ENCODE assay signal across 17 mouse cellular contexts in genomic region chr11:86818928-86819327, GRCm38 (mm10). TPM values are rescaled to one million over a fixed set of nuclear protein-coding genes. Genes with fewer than 3 reads are reported as not detected.
DNase-seq lines count a peak whose midpoint lies in the region; ATAC-seq and TF ChIP-seq lines count a peak whose summit lies in the region.
"Had no signal": no experiment of that assay in that cellular context is flagged by ENCODE, and none has a peak within 500 bp of the region (broad histone marks: within the 10 kb centered on the region; RNA-seq: fewer than 3 reads in every experiment).

No protein-coding gene starts in this region.

- no peak overlapping the region for H3K4me3 ChIP-seq in hindbrain, embryonic 11.5 days (ENCODE audit: low read depth, low read length)
- H3K4me3 ChIP-seq in hindbrain, embryonic 16.5 days (ENCODE audit: low read length), result no peak overlapping the region
- no peak overlapping the region for H3K4me3 ChIP-seq in forebrain, embryonic 11.5 days (ENCODE audit: low read depth, low read length)
- no peak overlapping the region for H3K4me3 ChIP-seq in hindbrain, embryonic 14.5 days (replicated peaks; ENCODE audit: low read length)
- H3K4me3 ChIP-seq in midbrain, postnatal 0 days (ENCODE audit: low read depth, low read length), result no peak overlapping the region
- H3K4me3 ChIP-seq: embryonic facial prominence, embryonic 10.5 days; erythroblast, embryonic 14.5 days; heart, embryonic 10.5 days; liver, embryonic 13.5 days had no signal

- no peak overlapping the region for H3K4me2 ChIP-seq in hindbrain, embryonic 11.5 days (replicated peaks; ENCODE audit: low read depth, low read length)
- H3K4me2 ChIP-seq in hindbrain, embryonic 16.5 days (ENCODE audit: low read length), result no peak overlapping the region
- no peak overlapping the region for H3K4me2 ChIP-seq in forebrain, embryonic 11.5 days (ENCODE audit: low read depth, low read length, severe bottlenecking)
- 0 out of 2 replicates have a peak overlapping the region, but pooled peaks have one; percentile 10 for H3K4me2 ChIP-seq in hindbrain, embryonic 14.5 days (replicated peaks)
- H3K4me2 ChIP-seq in midbrain, postnatal 0 days (ENCODE audit: low read depth, low read length, poor library complexity, severe bottlenecking), result no peak overlapping the region
- H3K4me2 ChIP-seq: liver, embryonic 13.5 days had no signal

- H3K9me3 ChIP-seq in hindbrain, embryonic 11.5 days (ENCODE audit: control insufficient read depth, low read length), result no peaks in the 10 kb centered on the region
- H3K9me3 ChIP-seq in hindbrain, embryonic 16.5 days (ENCODE audit: control insufficient read depth, low read length), result no peaks in the 10 kb centered on the region
- no peaks in the 10 kb centered on the region for H3K9me3 ChIP-seq in forebrain, embryonic 11.5 days (ENCODE audit: control insufficient read depth, low read length)
- no peaks in the 10 kb centered on the region for H3K9me3 ChIP-seq in hindbrain, embryonic 14.5 days (ENCODE audit: control insufficient read depth, low read length)
- H3K9me3 ChIP-seq in midbrain, postnatal 0 days (ENCODE audit: low read length), result no peaks in the 10 kb centered on the region
- H3K9me3 ChIP-seq: embryonic facial prominence, embryonic 10.5 days; heart, embryonic 10.5 days; liver, embryonic 13.5 days had no signal

- WGBS in hindbrain, embryonic 11.5 days, result 82% methylated on average over 2 of the region's 2 CpGs
- WGBS in hindbrain, embryonic 16.5 days, result 67% methylated on average over 2 of the region's 2 CpGs
- WGBS in forebrain, embryonic 11.5 days, result 79% methylated on average over 2 of the region's 2 CpGs
- 72% methylated on average over 2 of the region's 2 CpGs for WGBS in hindbrain, embryonic 14.5 days
- WGBS in midbrain, postnatal 0 days, result 83% methylated on average over 2 of the region's 2 CpGs

- 0 out of 2 replicates have a peak, but pooled peaks cover 2% of the 10 kb centered on the region for H3K4me1 ChIP-seq in hindbrain, embryonic 11.5 days (replicated peaks; ENCODE audit: control insufficient read depth, insufficient read depth, low read length)
- H3K4me1 ChIP-seq in hindbrain, embryonic 16.5 days (ENCODE audit: control insufficient read depth, insufficient read depth, low read depth, low read length), result no peaks in the 10 kb centered on the region
- peaks cover 6% of the 10 kb centered on the region; the same call in 1 of the 2 replicates for H3K4me1 ChIP-seq in forebrain, embryonic 11.5 days (replicated peaks; ENCODE audit: control insufficient read depth, insufficient read depth, low read length)
- peaks cover 7% of the 10 kb centered on the region; the same call in 1 of the 2 replicates for H3K4me1 ChIP-seq in hindbrain, embryonic 14.5 days (replicated peaks; ENCODE audit: control insufficient read depth, insufficient read depth, low read length)
- no peaks in the 10 kb centered on the region for H3K4me1 ChIP-seq in midbrain, postnatal 0 days (ENCODE audit: insufficient read depth, low read length)
- H3K4me1 ChIP-seq: heart, embryonic 10.5 days; liver, embryonic 13.5 days had no signal

- no peaks in the 10 kb centered on the region for H3K27me3 ChIP-seq in hindbrain, embryonic 11.5 days (ENCODE audit: control insufficient read depth, insufficient read depth, low read length)
- no peaks in the 10 kb centered on the region for H3K27me3 ChIP-seq in hindbrain, embryonic 16.5 days (replicated peaks; ENCODE audit: control insufficient read depth, insufficient read depth, low read length)
- no peaks in the 10 kb centered on the region for H3K27me3 ChIP-seq in forebrain, embryonic 11.5 days (ENCODE audit: control insufficient read depth, insufficient read depth, low read length)
- H3K27me3 ChIP-seq in hindbrain, embryonic 14.5 days (ENCODE audit: control insufficient read depth, insufficient read depth, low read length), result no peaks in the 10 kb centered on the region
- no peaks in the 10 kb centered on the region for H3K27me3 ChIP-seq in midbrain, postnatal 0 days (ENCODE audit: insufficient read depth, low read length)

- ATAC-seq in hindbrain, embryonic 11.5 days (ENCODE audit: low FRiP score), result no peak
- no peak for ATAC-seq in hindbrain, embryonic 16.5 days
- ATAC-seq in forebrain, embryonic 11.5 days (replicated peaks; ENCODE audit: low FRiP score), result no peak
- ATAC-seq in hindbrain, embryonic 14.5 days (ENCODE audit: low FRiP score), result no peak
- ATAC-seq in midbrain, postnatal 0 days (ENCODE audit: low FRiP score), result no peak
- ATAC-seq: lung, postnatal 0 days had no signal

- peak; percentile 19 for DNase-seq in hindbrain, embryonic 11.5 days (ENCODE audit: low spot score)
- DNase-seq in forebrain, embryonic 11.5 days (ENCODE audit: low spot score), result peak; percentile 50
- DNase-seq in hindbrain, embryonic 14.5 days (ENCODE audit: low spot score), result no peak
- no peak for DNase-seq in midbrain, postnatal 0 days (ENCODE audit: low spot score)
- no peak for DNase-seq in left cerebral cortex, adult 8-10 months (ENCODE audit: low spot score in 2 of 2)
- no peak for DNase-seq in right cerebral cortex, adult 18-20 months
- DNase-seq in heart, postnatal 4 days, result no peak
- DNase-seq: cerebellum, adult 11 months; cerebellum, postnatal 25 days; kidney, postnatal 14 days; liver, embryonic 13.5 days; thymus, adult 18-20 months had no signal

- H3K9ac ChIP-seq in hindbrain, embryonic 11.5 days (ENCODE audit: low read depth, low read length), result no peak overlapping the region
- H3K9ac ChIP-seq in hindbrain, embryonic 16.5 days (ENCODE audit: low read depth, low read length), result no peak overlapping the region
- H3K9ac ChIP-seq in forebrain, embryonic 11.5 days (ENCODE audit: low read length), result peak overlapping the region; percentile 16; the same call in 1 of the 2 replicates
- no peak overlapping the region for H3K9ac ChIP-seq in hindbrain, embryonic 14.5 days
- no peak overlapping the region for H3K9ac ChIP-seq in midbrain, postnatal 0 days (replicated peaks; ENCODE audit: low read length, poor library complexity, severe bottlenecking)
- H3K9ac ChIP-seq: liver, embryonic 13.5 days had no signal

- H3K27ac ChIP-seq in hindbrain, embryonic 11.5 days (ENCODE audit: low read depth, low read length), result peak overlapping the region; percentile 71; the same call in 1 of the 2 replicates
- no peak overlapping the region; the same call in 1 of the 2 replicates for H3K27ac ChIP-seq in hindbrain, embryonic 16.5 days (ENCODE audit: low read depth, low read length)
- H3K27ac ChIP-seq in forebrain, embryonic 11.5 days (ENCODE audit: low read depth, low read length), result peak overlapping the region; percentile 81
- H3K27ac ChIP-seq in hindbrain, embryonic 14.5 days, result peak overlapping the region; percentile 66
- peak overlapping the region; percentile 43 for H3K27ac ChIP-seq in midbrain, postnatal 0 days (ENCODE audit: low read depth, low read length)
- H3K27ac ChIP-seq: embryonic facial prominence, embryonic 10.5 days; liver, embryonic 13.5 days had no signal

- H3K36me3 ChIP-seq in hindbrain, embryonic 11.5 days (ENCODE audit: control insufficient read depth, insufficient read depth, low read length), result no peaks in the 10 kb centered on the region
- no peaks in the 10 kb centered on the region for H3K36me3 ChIP-seq in hindbrain, embryonic 16.5 days (ENCODE audit: control insufficient read depth, insufficient read depth, low read length)
- H3K36me3 ChIP-seq in forebrain, embryonic 11.5 days (ENCODE audit: control insufficient read depth, insufficient read depth, low read length), result no peaks in the 10 kb centered on the region
- H3K36me3 ChIP-seq in hindbrain, embryonic 14.5 days (replicated peaks; ENCODE audit: control insufficient read depth, insufficient read depth), result no peaks in the 10 kb centered on the region
- no peaks in the 10 kb centered on the region for H3K36me3 ChIP-seq in midbrain, postnatal 0 days (ENCODE audit: insufficient read depth, low read length)
- H3K36me3 ChIP-seq: embryonic facial prominence, embryonic 10.5 days; heart, embryonic 10.5 days; liver, embryonic 13.5 days had no signal

- no peak for TF ChIP-seq CTCF in midbrain, postnatal 0 days (IDR thresholded peaks at IDR 0.05)

RNA-seq across cellular contexts. Expression of gene Dhx40, which starts 11.4 kb away (rescaled TPM):
- 52.6 and 52.7 TPM in 2 replicates for polyA plus RNA-seq in hindbrain, embryonic 11.5 days (2014; fragmentation: Nextera tagmentation; extraction: Ambion mirVana)
- polyA plus RNA-seq in hindbrain, embryonic 16.5 days (2015; fragmentation: Nextera tagmentation; extraction: Ambion mirVana), result 16.8 and 19.3 TPM in 2 replicates
- 47.5 and 54.1 TPM in 2 replicates for polyA plus RNA-seq in forebrain, embryonic 11.5 days (2014; fragmentation: Nextera tagmentation; extraction: Ambion mirVana)
- polyA plus RNA-seq in hindbrain, embryonic 14.5 days (2014; fragmentation: Nextera tagmentation; extraction: Ambion mirVana), result 22.3 and 24.0 TPM in 2 replicates
- total RNA-seq in midbrain, postnatal 0 days (2014; rRNA removed), result 14.9 and 18.2 TPM in 2 replicates
- polyA plus RNA-seq in midbrain, postnatal 0 days (2015; fragmentation: Nextera tagmentation; extraction: Ambion mirVana), result 10.2 and 11.1 TPM in 2 replicates
- total RNA-seq in left cerebral cortex, adult 8-10 months (2022), result 10 to 100 TPM; 20.0 to 23.2 (median 20.8) TPM
- total RNA-seq in heart, postnatal 4 days (2021), result 10 to 100 TPM; 17.6 to 19.2 TPM

Comparison
In these comparisons a context has a peak if more than half of its experiments do, and no peak if none do; other contexts are left out.
1. DNase-seq: peak in hindbrain, embryonic 11.5 days (single experiment) and forebrain, embryonic 11.5 days (single experiment); none in hindbrain, embryonic 14.5 days (single experiment), midbrain, postnatal 0 days (single experiment), left cerebral cortex, adult 8-10 months (0 of 2), right cerebral cortex, adult 18-20 months (single experiment) and heart, postnatal 4 days (single experiment).